Mouse (Mus musculus): ENCODE measurements around the gene Adora3.

- TF ChIP-seq CTCF (IDR thresholded peaks at IDR 0.05; ENCODE audit: insufficient read depth, low read length) (no peak), POLR2A (IDR thresholded peaks at IDR 0.05; ENCODE audit: borderline replicate concordance, extremely low read depth, low read depth, low read length) (no peak)
These were observed 57.5 kb downstream of the Adora3 start for GRCm38 (mm10) chr3:105928195-105928569.
